Mouse (Mus musculus): ENCODE results near the gene Lmf1. TPM values are rescaled to one million over a fixed set of nuclear protein-coding genes. Genes with fewer than 3 reads are reported as not detected.

The Lmf1 gene
- polyA plus RNA-seq, 1 experiment: 23.3 TPM

- DNase-seq (ENCODE audit: low read depth): no peak
These were observed 122.1 kb downstream of the Lmf1 start for GRCm38 (mm10) chr17:25700863-25701496.

- no peak for DNase-seq (ENCODE audit: low read depth)
These were observed 131.1 kb downstream of the Lmf1 start for GRCm38 (mm10) chr17:25709994-25710393.

- no peak for DNase-seq (ENCODE audit: low read depth)
These were observed 132.3 kb downstream of the Lmf1 start for GRCm38 (mm10) chr17:25711136-25711535.

Other genes with a start within 250 kb of the Lmf1 start
- 0.32 and 0.44 TPM in 2 replicates for gene Tpsab1, start 233.5 kb upstream of the Lmf1 start, polyA plus RNA-seq (2012; rRNA removed)
- gene Tpsb2, start 212.8 kb upstream of the Lmf1 start, polyA plus RNA-seq (2012; rRNA removed): 4.3 and 9.6 TPM in 2 replicates
- 0.25 TPM in 1 of 2 replicates, not detected in the other for gene Tpsg1, start 209.8 kb upstream of the Lmf1 start, polyA plus RNA-seq (2012; rRNA removed)
- 8.9 and 15.1 TPM in 2 replicates for gene Cacna1h, start 145.3 kb upstream of the Lmf1 start, polyA plus RNA-seq (2012; rRNA removed)
- gene Tekt4, start 124.5 kb upstream of the Lmf1 start, polyA plus RNA-seq (2012; rRNA removed): 3.0 and 4.3 TPM in 2 replicates
- gene Sstr5, start 81.8 kb upstream of the Lmf1 start, polyA plus RNA-seq (2012; rRNA removed): 0.08 TPM in 1 of 2 replicates, not detected in the other
- 1.0 and 1.2 TPM in 2 replicates for gene Sox8, start 8.4 kb upstream of the Lmf1 start, polyA plus RNA-seq (2012; rRNA removed)
- not detected in 2 replicates for gene Gng13, start 138.1 kb downstream of the Lmf1 start, polyA plus RNA-seq (2012; rRNA removed)
- gene Chtf18, start 148.3 kb downstream of the Lmf1 start, polyA plus RNA-seq (2012; rRNA removed): 2.6 and 2.9 TPM in 2 replicates
- gene Rpusd1, start 148.6 kb downstream of the Lmf1 start, polyA plus RNA-seq (2012; rRNA removed): 25.8 and 28.8 TPM in 2 replicates
- gene Mslnl, start 157.0 kb downstream of the Lmf1 start, polyA plus RNA-seq (2012; rRNA removed): 0.36 and 0.38 TPM in 2 replicates
- gene Msln, start 175.3 kb downstream of the Lmf1 start, polyA plus RNA-seq (2012; rRNA removed): 17.7 and 34.7 TPM in 2 replicates
- 19.1 and 23.9 TPM in 2 replicates for gene Narfl, start 194.7 kb downstream of the Lmf1 start, polyA plus RNA-seq (2012; rRNA removed)
- 45.8 and 47.3 TPM in 2 replicates for gene Haghl, start 206.6 kb downstream of the Lmf1 start, polyA plus RNA-seq (2012; rRNA removed)
- 0.29 and 0.30 TPM in 2 replicates for gene Ccdc78, start 207.5 kb downstream of the Lmf1 start, polyA plus RNA-seq (2012; rRNA removed)
- gene Fam173a, start 213.8 kb downstream of the Lmf1 start, polyA plus RNA-seq (2012; rRNA removed): 105 and 133 TPM in 2 replicates
- gene AC134908.4, start 216.6 kb downstream of the Lmf1 start, polyA plus RNA-seq (2012; rRNA removed): 0.23 TPM in 1 of 2 replicates, not detected in the other
- gene Metrn, start 218.1 kb downstream of the Lmf1 start, polyA plus RNA-seq (2012; rRNA removed): 22.2 and 31.4 TPM in 2 replicates
- gene Fbxl16, start 230.0 kb downstream of the Lmf1 start, polyA plus RNA-seq (2012; rRNA removed): 0.58 and 0.81 TPM in 2 replicates
- gene Wdr24, start 244.5 kb downstream of the Lmf1 start, polyA plus RNA-seq (2012; rRNA removed): 32.1 and 36.4 TPM in 2 replicates
- gene Jmjd8, start 249.8 kb downstream of the Lmf1 start, polyA plus RNA-seq (2012; rRNA removed): 91.2 and 94.5 TPM in 2 replicates

Measured in gonadal fat pad, adult 2 months (tissue).